In the genomic region with DNA sequence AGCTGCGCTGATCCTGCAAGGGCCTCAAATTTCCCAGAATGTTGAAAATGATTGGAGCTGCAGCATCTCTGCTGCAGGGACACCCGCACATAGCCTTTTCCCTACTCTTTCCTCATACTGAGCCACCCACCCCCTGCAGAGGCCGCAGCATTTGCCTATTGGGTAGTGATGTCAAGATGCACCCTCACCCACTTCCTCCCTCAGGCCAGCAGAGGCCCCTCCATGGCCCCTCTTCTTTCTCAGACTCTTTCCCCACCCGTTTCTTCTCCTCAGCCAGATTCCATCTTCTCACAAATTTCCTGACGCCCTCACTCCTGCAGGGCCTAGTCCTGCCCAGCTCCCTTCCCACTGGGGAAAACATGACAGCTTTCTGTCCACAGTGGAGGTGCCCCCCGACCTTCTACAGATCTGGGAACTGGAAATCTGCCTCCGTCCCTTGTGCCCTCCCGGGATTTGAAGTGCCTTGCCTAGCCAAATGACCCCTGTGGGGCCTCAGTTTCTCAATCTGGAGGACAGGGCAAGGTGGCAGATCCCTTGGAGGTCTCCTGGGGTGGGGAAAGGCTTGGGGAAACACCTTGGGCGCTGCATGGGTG, we compare ENCODE assay signal across 8 mouse cellular contexts. TPM values are rescaled to one million over a fixed set of nuclear protein-coding genes. Genes with fewer than 3 reads are reported as not detected.
DNase-seq lines count a peak whose midpoint lies in the region; ATAC-seq and TF ChIP-seq lines count a peak whose summit lies in the region.

No protein-coding gene starts in this region.

- H3K4me1 ChIP-seq in kidney, postnatal 0 days (replicated peaks; ENCODE audit: insufficient read depth, low read length) = peaks cover 8% of the 10 kb centered on the region
- peaks cover 16% of the 10 kb centered on the region for H3K4me1 ChIP-seq in embryonic facial prominence, embryonic 15.5 days
- H3K4me1 ChIP-seq in intestine, postnatal 0 days (replicated peaks; ENCODE audit: control insufficient read depth, insufficient read depth, low read length) = no peaks in the 10 kb centered on the region
- H3K4me1 ChIP-seq in neural tube, embryonic 14.5 days (ENCODE audit: control insufficient read depth, insufficient read depth, low read length) = peaks cover 3% of the 10 kb centered on the region; the same call in 1 of the 2 replicates

- H3K36me3 ChIP-seq in kidney, postnatal 0 days (ENCODE audit: insufficient read depth, low read length) = no peaks in the 10 kb centered on the region
- H3K36me3 ChIP-seq in embryonic facial prominence, embryonic 15.5 days = no peaks in the 10 kb centered on the region
- H3K36me3 ChIP-seq in intestine, postnatal 0 days (ENCODE audit: control insufficient read depth, insufficient read depth) = no peaks in the 10 kb centered on the region
- H3K36me3 ChIP-seq in neural tube, embryonic 14.5 days (ENCODE audit: control insufficient read depth, insufficient read depth, low read length) = no peaks in the 10 kb centered on the region

- DNase-seq in kidney, postnatal 0 days (ENCODE audit: low spot score) = no peak
- DNase-seq in kidney, adult 9 months = no peak
- DNase-seq in cerebellum, adult 9-11 months = no peak
- DNase-seq in embryo, embryonic 10 days (ENCODE audit: low spot score) = no peak
- no peak for DNase-seq in lung, adult 18-20 months

- no peak overlapping the region for H3K27ac ChIP-seq in kidney, postnatal 0 days
- no peak overlapping the region for H3K27ac ChIP-seq in embryonic facial prominence, embryonic 15.5 days (replicated peaks)
- no peak overlapping the region for H3K27ac ChIP-seq in intestine, postnatal 0 days (ENCODE audit: low read depth, low read length)
- H3K27ac ChIP-seq in neural tube, embryonic 14.5 days (ENCODE audit: low read depth, low read length) = no peak overlapping the region

- H3K27me3 ChIP-seq in kidney, postnatal 0 days (ENCODE audit: insufficient read depth, low read length) = no peaks in the 10 kb centered on the region
- peaks cover 4% of the 10 kb centered on the region for H3K27me3 ChIP-seq in embryonic facial prominence, embryonic 15.5 days
- H3K27me3 ChIP-seq in intestine, postnatal 0 days (replicated peaks; ENCODE audit: control insufficient read depth, insufficient read depth, low read length) = peaks cover 13% of the 10 kb centered on the region; the same call in 1 of the 2 replicates
- H3K27me3 ChIP-seq in neural tube, embryonic 14.5 days (ENCODE audit: control insufficient read depth, insufficient read depth, low read length) = peaks cover 4% of the 10 kb centered on the region; the same call in 1 of the 2 replicates

- H3K4me2 ChIP-seq in kidney, postnatal 0 days (ENCODE audit: low read length) = peak overlapping the region; percentile 60
- peak overlapping the region; percentile 67 for H3K4me2 ChIP-seq in embryonic facial prominence, embryonic 15.5 days (replicated peaks)
- peak overlapping the region; percentile 63 for H3K4me2 ChIP-seq in intestine, postnatal 0 days (replicated peaks; ENCODE audit: low read depth)
- peak overlapping the region; percentile 55 for H3K4me2 ChIP-seq in neural tube, embryonic 14.5 days (ENCODE audit: low read depth, low read length)

- peak overlapping the region; percentile 28; the same call in 1 of the 2 replicates for H3K4me3 ChIP-seq in kidney, postnatal 0 days (replicated peaks; ENCODE audit: low read depth, low read length)
- H3K4me3 ChIP-seq in embryonic facial prominence, embryonic 15.5 days (replicated peaks) = peak overlapping the region; percentile 37
- H3K4me3 ChIP-seq in intestine, postnatal 0 days (ENCODE audit: low read depth, low read length) = peak overlapping the region; percentile 31
- H3K4me3 ChIP-seq in neural tube, embryonic 14.5 days (ENCODE audit: low read depth, low read length) = peak overlapping the region; percentile 28

- ATAC-seq in kidney, postnatal 0 days (replicated peaks; ENCODE audit: low FRiP score, low read depth) = no peak
- no peak for ATAC-seq in embryonic facial prominence, embryonic 15.5 days (ENCODE audit: insufficient number of reproducible peaks, low FRiP score, low TSS enrichment, low read depth)
- no peak for ATAC-seq in intestine, postnatal 0 days
- ATAC-seq in neural tube, embryonic 14.5 days (ENCODE audit: low read depth) = no peak

- no peak for TF ChIP-seq CTCF in kidney, postnatal 0 days (IDR thresholded peaks at IDR 0.05; ENCODE audit: low read depth)
- TF ChIP-seq CTCF in intestine, postnatal 0 days (IDR thresholded peaks at IDR 0.05; ENCODE audit: low read depth) = no peak

- WGBS in kidney, postnatal 0 days = 50% methylated on average over 9 of the region's 9 CpGs
- WGBS in embryonic facial prominence, embryonic 15.5 days = 35% methylated on average over 9 of the region's 9 CpGs
- WGBS in intestine, postnatal 0 days = 53% methylated on average over 9 of the region's 9 CpGs
- 49% methylated on average over 9 of the region's 9 CpGs for WGBS in neural tube, embryonic 14.5 days

- H3K9me3 ChIP-seq in kidney, postnatal 0 days (replicated peaks; ENCODE audit: low read length) = no peaks in the 10 kb centered on the region
- no peaks in the 10 kb centered on the region for H3K9me3 ChIP-seq in embryonic facial prominence, embryonic 15.5 days (replicated peaks)
- H3K9me3 ChIP-seq in intestine, postnatal 0 days (ENCODE audit: control insufficient read depth) = no peaks in the 10 kb centered on the region
- H3K9me3 ChIP-seq in neural tube, embryonic 14.5 days (ENCODE audit: control insufficient read depth, low read length) = no peaks in the 10 kb centered on the region

- H3K9ac ChIP-seq in kidney, postnatal 0 days (ENCODE audit: low read depth, low read length) = no peak overlapping the region
- no peak overlapping the region for H3K9ac ChIP-seq in embryonic facial prominence, embryonic 15.5 days
- no peak overlapping the region for H3K9ac ChIP-seq in intestine, postnatal 0 days (ENCODE audit: low read depth, low read length)
- H3K9ac ChIP-seq in neural tube, embryonic 14.5 days (replicated peaks; ENCODE audit: low read depth, low read length) = no peak overlapping the region

RNA-seq across cellular contexts. Expression of a gene that starts 1.2 kb away (rescaled TPM):
- polyA plus RNA-seq in kidney, postnatal 0 days (2015; fragmentation: Nextera tagmentation; extraction: Ambion mirVana) = not detected in 2 replicates
- not detected in 2 replicates for polyA plus RNA-seq in embryonic facial prominence, embryonic 15.5 days (2015; fragmentation: Nextera tagmentation; extraction: Ambion mirVana)
- not detected in 2 replicates for polyA plus RNA-seq in intestine, postnatal 0 days (2015; fragmentation: Nextera tagmentation; extraction: Ambion mirVana)
- polyA plus RNA-seq in neural tube, embryonic 14.5 days (2014; fragmentation: Nextera tagmentation; extraction: Ambion mirVana) = not detected in 2 replicates

RNA-seq across cellular contexts. Expression of a gene that starts 17.2 kb away (rescaled TPM):
- 0.78 and 1.1 TPM in 2 replicates for polyA plus RNA-seq in kidney, postnatal 0 days (2015; fragmentation: Nextera tagmentation; extraction: Ambion mirVana)
- polyA plus RNA-seq in embryonic facial prominence, embryonic 15.5 days (2015; fragmentation: Nextera tagmentation; extraction: Ambion mirVana) = 1.9 and 2.6 TPM in 2 replicates
- 0.29 and 0.39 TPM in 2 replicates for polyA plus RNA-seq in intestine, postnatal 0 days (2015; fragmentation: Nextera tagmentation; extraction: Ambion mirVana)
- 7.6 and 8.1 TPM in 2 replicates for polyA plus RNA-seq in neural tube, embryonic 14.5 days (2014; fragmentation: Nextera tagmentation; extraction: Ambion mirVana)
